Mouse (Mus musculus): ENCODE results near the gene Atxn2.

The Atxn2 gene

DNA sequence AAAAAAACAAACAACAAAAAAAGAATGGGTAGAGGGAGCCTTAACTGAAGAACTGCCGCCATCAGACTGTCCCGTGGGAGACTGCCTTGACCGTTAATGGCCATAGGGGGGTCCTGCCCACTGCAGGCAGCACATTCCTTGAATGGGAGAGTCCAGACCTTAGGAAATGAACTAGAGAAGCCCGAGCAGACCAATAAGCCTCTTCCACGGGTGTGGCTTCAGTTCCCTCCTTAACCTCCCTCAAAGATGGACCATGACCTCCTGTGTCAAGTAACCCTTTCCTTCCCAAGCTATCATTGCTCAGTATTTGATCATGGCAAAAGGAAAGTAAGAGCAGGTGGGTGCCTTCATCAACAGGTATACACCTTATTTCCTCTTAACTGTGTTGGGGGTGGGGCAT is 150.8 kb downstream of the Atxn2 start:
- no peak for DNase-seq (ENCODE audit: low spot score)

DNA sequence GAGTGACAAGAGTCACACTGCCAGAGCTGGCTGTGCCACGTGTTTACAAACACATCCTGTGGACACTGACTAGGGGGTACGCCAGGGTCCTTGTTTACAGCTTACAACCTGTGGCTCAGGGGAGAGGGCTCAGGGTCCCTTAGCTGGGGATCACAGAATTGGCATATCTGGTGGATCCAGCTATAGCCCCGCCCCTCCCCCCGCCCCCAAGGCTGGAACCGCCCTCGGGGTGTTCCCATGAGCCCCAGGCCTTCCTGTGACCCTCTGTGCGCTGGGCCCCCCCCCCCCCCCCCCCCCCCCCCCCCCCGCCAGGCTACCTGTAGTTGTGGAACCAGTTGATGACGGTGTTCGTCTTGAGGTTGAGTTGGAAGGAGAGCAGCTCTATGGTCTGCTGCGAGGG is 153.2 kb downstream of the Atxn2 start:
- no peak for DNase-seq (ENCODE audit: low spot score)
